Mouse (Mus musculus) CH12.LX (cell line): ENCODE data around the gene Evi5. TPM values are rescaled to one million over a fixed set of nuclear protein-coding genes. Genes with fewer than 3 reads are reported as not detected.

ENCODE experiments used
- DNase-seq: peaks from one replicate; pipeline ENCODE4 v3.0.0-alpha.2; 2013; ENCODE audit errors: extremely low read depth
- H3K27ac ChIP-seq: 2 replicates; pipeline ENCODE4 v1.5.1; 2012; ENCODE audit warnings: low read depth, mild to moderate bottlenecking, control low read depth, moderate library complexity; ENCODE audit not compliant: insufficient read depth
- H3K27me3 ChIP-seq: replicated peaks from 2 replicates; pipeline ENCODE3; 2012; ENCODE audit warnings: inconsistent platforms
- H3K36me3 ChIP-seq, 2 experiments: replicated peaks in 1 of 2; 2 replicates each; pipeline versions ENCODE3 to v1.6.1; 2012; ENCODE audit warnings: inconsistent platforms in 1 of 2, low read length in 1 of 2, mild to moderate bottlenecking in 1 of 2, mixed read lengths in 1 of 2, moderate library complexity in 1 of 2; ENCODE audit not compliant: control insufficient read depth in 1 of 2, insufficient read depth in 1 of 2
- H3K4me1 ChIP-seq, 2 experiments: 2 replicates each; pipeline ENCODE4 v1.6.1; 2012; ENCODE audit warnings: inconsistent platforms in 1 of 2, moderate library complexity in 1 of 2; ENCODE audit not compliant: insufficient read depth in 2 of 2, control insufficient read depth in 1 of 2
- H3K4me2 ChIP-seq: 2 replicates; pipeline ENCODE4 v1.6.1; 2012; ENCODE audit warnings: low read depth, mild to moderate bottlenecking, control low read depth; ENCODE audit not compliant: poor library complexity, insufficient read depth, severe bottlenecking
- H3K4me3 ChIP-seq, 3 experiments: fragments of 150-350 bp in 1 of 3; sonication (generic) in 1 of 3; replicated peaks in 1 of 3; 2 replicates each; pipeline versions ENCODE3 to v1.5.1; 2011 to 2012; ENCODE audit warnings: low read depth in 2 of 3, low read length in 2 of 3, mild to moderate bottlenecking in 2 of 3, moderate library complexity in 2 of 3, control low read depth in 1 of 3, improper control_type of control experiment in 1 of 3, inconsistent platforms in 1 of 3, mixed read lengths in 1 of 3; ENCODE audit not compliant: poor library complexity in 1 of 3
- H3K79me2 ChIP-seq: replicated peaks from 2 replicates; pipeline ENCODE4 v1.6.1; 2012; ENCODE audit warnings: mild to moderate bottlenecking, moderate library complexity; ENCODE audit not compliant: control insufficient read depth, poor library complexity, insufficient read depth, severe bottlenecking; ENCODE audit errors: extremely low read depth
- H3K9ac ChIP-seq: 2 replicates; pipeline ENCODE4 v1.6.1; 2012; ENCODE audit warnings: low read depth, mild to moderate bottlenecking, control low read depth, moderate library complexity; ENCODE audit not compliant: insufficient read depth
- H3K9me3 ChIP-seq: replicated peaks from 2 replicates; pipeline ENCODE3; 2012; ENCODE audit warnings: low read length, inconsistent platforms, mixed read lengths
- BHLHE40 ChIP-seq: IDR thresholded peaks from 2 replicates; pipeline ENCODE4 v1.6.1; 2011; ENCODE audit warnings: mild to moderate bottlenecking, low read depth, low read length, improper control_type of control experiment
- CHD1 ChIP-seq: IDR thresholded peaks from 2 replicates; pipeline ENCODE4 v1.6.1; 2012; ENCODE audit warnings: low read depth, low read length, improper control_type of control experiment, inconsistent platforms
- CTCF ChIP-seq, 2 experiments: IDR thresholded peaks in 1 of 2; conservative IDR thresholded peaks in 1 of 2; 2 replicates each; pipeline ENCODE4 v1.5.1; 2011 to 2012; ENCODE audit warnings: low read depth in 2 of 2, low read length in 2 of 2, improper control_type of control experiment in 1 of 2, inconsistent platforms in 1 of 2, mild to moderate bottlenecking in 1 of 2, moderate library complexity in 1 of 2
- ELF1 ChIP-seq: IDR thresholded peaks from 2 replicates; pipeline ENCODE4 v1.6.1; 2014; ENCODE audit warnings: low read depth, mild to moderate bottlenecking, inconsistent platforms, low read length, improper control_type of control experiment
- EP300 ChIP-seq: IDR thresholded peaks from 2 replicates; pipeline ENCODE4 v1.6.1; 2011; ENCODE audit warnings: low read length, improper control_type of control experiment
- ETS1 ChIP-seq: conservative IDR thresholded peaks from 2 replicates; pipeline ENCODE4 v1.6.1; 2012; ENCODE audit warnings: low read depth, mild to moderate bottlenecking, inconsistent platforms, low read length, improper control_type of control experiment, moderate library complexity
- IRF4 ChIP-seq: IDR thresholded peaks from 2 replicates; pipeline ENCODE4 v1.6.1; 2014; ENCODE audit warnings: low read depth, mild to moderate bottlenecking, inconsistent platforms, low read length, improper control_type of control experiment
- JUND ChIP-seq: conservative IDR thresholded peaks from 2 replicates; pipeline ENCODE4 v1.6.1; 2011; ENCODE audit warnings: low read depth, low read length, improper control_type of control experiment
- KAT2A ChIP-seq: IDR thresholded peaks from 2 replicates; pipeline ENCODE4 v1.6.1; 2012; ENCODE audit warnings: low read length, improper control_type of control experiment, inconsistent platforms; ENCODE audit not compliant: insufficient replicate concordance
- MAFK ChIP-seq: IDR thresholded peaks from 2 replicates; pipeline ENCODE4 v1.6.1; 2011; ENCODE audit warnings: low read length, improper control_type of control experiment; ENCODE audit not compliant: insufficient replicate concordance
- MEF2A ChIP-seq: IDR thresholded peaks from 2 replicates; pipeline ENCODE4 v1.6.1; 2014; ENCODE audit warnings: low read depth, mild to moderate bottlenecking, inconsistent platforms, low read length, improper control_type of control experiment, borderline replicate concordance
- MXI1 ChIP-seq: IDR thresholded peaks from 2 replicates; pipeline ENCODE4 v1.6.1; 2011; ENCODE audit warnings: mild to moderate bottlenecking, low read depth, low read length, improper control_type of control experiment
- MYC ChIP-seq: IDR thresholded peaks from 2 replicates; pipeline ENCODE4 v1.6.1; 2011; ENCODE audit warnings: low read depth, mild to moderate bottlenecking, improper control_type of control experiment, low read length
- NRF1 ChIP-seq: IDR thresholded peaks from 2 replicates; pipeline ENCODE4 v1.6.1; 2014; ENCODE audit warnings: low read depth, mild to moderate bottlenecking, inconsistent platforms, low read length, improper control_type of control experiment, moderate library complexity
- POLR2AphosphoS2 ChIP-seq: IDR thresholded peaks from 2 replicates; pipeline ENCODE4 v1.6.1; 2011; ENCODE audit warnings: low read depth, low read length, improper control_type of control experiment
- RCOR1 ChIP-seq: conservative IDR thresholded peaks from 2 replicates; pipeline ENCODE4 v1.6.1; 2012; ENCODE audit warnings: low read depth, mild to moderate bottlenecking, inconsistent platforms, low read length, improper control_type of control experiment
- SIN3A ChIP-seq: IDR thresholded peaks from 2 replicates; pipeline ENCODE4 v1.6.1; 2012; ENCODE audit warnings: low read length, improper control_type of control experiment, inconsistent platforms
- SMC3 ChIP-seq: IDR thresholded peaks from 2 replicates; pipeline ENCODE4 v1.6.1; 2011; ENCODE audit warnings: low read depth, low read length, improper control_type of control experiment
- TCF12 ChIP-seq: IDR thresholded peaks from 2 replicates; pipeline ENCODE4 v1.6.1; 2014; ENCODE audit warnings: low read depth, mild to moderate bottlenecking, inconsistent platforms, low read length, improper control_type of control experiment
- USF1 ChIP-seq: IDR thresholded peaks from 2 replicates; pipeline ENCODE4 v1.6.1; 2014; ENCODE audit warnings: low read depth, mild to moderate bottlenecking, inconsistent platforms, low read length, improper control_type of control experiment
- ZC3H11A ChIP-seq: IDR thresholded peaks from 2 replicates; pipeline ENCODE4 v1.6.1; 2012; ENCODE audit warnings: low read depth, mild to moderate bottlenecking, inconsistent platforms, low read length, improper control_type of control experiment
- dilution Hi-C: fragments of 300-500 bp; cut with MboI; formaldehyde crosslinking; loops from 2 replicates; pipeline ENCODE4 v1.14.3; 2020; ENCODE audit warnings: low sequenced_read_pairs; ENCODE audit not compliant: extremely low pct_unique_long_range_greater_than_20kb, extremely low pct_ligation_motif_present
- in situ Hi-C: fragments of 300-500 bp; cut with MboI; formaldehyde crosslinking; loops from 3 replicates; pipeline ENCODE4 v1.14.3; 2019; ENCODE audit warnings: low sequenced_read_pairs, low pct_ligation_motif_present, low pct_unique_long_range_greater_than_20kb, mixed read lengths
- polyA plus RNA-seq: library from polyadenylated mRNA; unstranded; fragments of >175 nt; gene quantifications from 2 replicates; pipeline ENCODE4 v1.2.1, GENCODE M21; 2012; ENCODE audit warnings: low read depth; ENCODE audit not compliant: insufficient read length
- total RNA-seq, 2 experiments: library from RNA; depleted of rRNA; stranded (reverse); fragments of 300-350 nt in 1 of 2; fragments of >200 nt in 1 of 2; gene quantifications; 2 replicates each; pipeline ENCODE4 v1.2.3; 2012 to 2014

Evi5 gene
- total and polyA plus RNA-seq, 3 experiments, result 3.2 to 6.3 (median 3.8) TPM

GRCm38 (mm10) chr5:107858963-107859362, 15.9 kb downstream of the Evi5 start (continued):
- TF ChIP-seq KAT2A (no peak), MXI1 (no peak)
- TF ChIP-seq, all 38 proteins: peak for 7

- Histone ChIP-seq H3K9ac (no peak overlapping the region), H3K4me3 (no peak overlapping the region), H3K4me1 (peaks cover 0 to 9% of the 10 kb centered on the region in 2 experiments; a peak in 2 of 4 replicates), H3K79me2 (no peaks in the 10 kb centered on the region; the same call in 1 of the 2 replicates), H3K4me2 (no peak overlapping the region), H3K36me3 (no peaks in the 10 kb centered on the region), H3K27ac (no peak overlapping the region), H3K27me3 (no peaks in the 10 kb centered on the region), H3K9me3 (no peaks in the 10 kb centered on the region)
- no peak for TF ChIP-seq EP300
- no peak for TF ChIP-seq CTCF (conservative IDR thresholded peaks at IDR 0.05 in 1 of 2, IDR thresholded peaks at IDR 0.05 in 1 of 2; ENCODE audit: low read depth in 2 of 2, low read length in 2 of 2)
- no peak for TF ChIP-seq POLR2AphosphoS2
- TF ChIP-seq BHLHE40, result no peak
- no peak for TF ChIP-seq ETS1
- no peak for TF ChIP-seq JUND
- TF ChIP-seq MYC, result no peak
- TF ChIP-seq SMC3, result no peak
- no peak for TF ChIP-seq USF1
- no peak for TF ChIP-seq SIN3A
- TF ChIP-seq ZC3H11A, result no peak
- no peak for TF ChIP-seq MAFK
- TF ChIP-seq IRF4, result no peak
- no peak for TF ChIP-seq NRF1
- in situ Hi-C loops (no loop called here), dilution Hi-C loops (no loop called here)
- DNase-seq, result no peak
Measured at GRCm38 (mm10) chr5:107855546-107855945, 19.4 kb downstream of the Evi5 start.

GRCm38 (mm10) chr5:107854556-107854955, 20.4 kb downstream of the Evi5 start:
- TF ChIP-seq CHD1 (no peak), MAFK (no peak), MEF2A (no peak), TCF12 (no peak), RCOR1 (no peak), ELF1 (no peak), SMC3 (no peak), EP300 (no peak)
- Histone ChIP-seq H3K36me3 (no peaks in the 10 kb centered on the region), H3K9ac (no peak overlapping the region), H3K9me3 (peaks cover 5% of the 10 kb centered on the region), H3K4me2 (no peak overlapping the region), H3K79me2 (no peaks in the 10 kb centered on the region; the same call in 1 of the 2 replicates), H3K27me3 (no peaks in the 10 kb centered on the region), H3K4me3 (no peak overlapping the region), H3K4me1 (peaks cover 0 to 9% of the 10 kb centered on the region in 2 experiments; a peak in 2 of 4 replicates), H3K27ac (no peak overlapping the region)
- dilution Hi-C loops (no loop called here), in situ Hi-C loops (no loop called here)
- no peak for DNase-seq
